Comparison of ENCODE assay signal across 18 mouse cellular contexts in genomic region chr2:123068809-123069208, GRCm38 (mm10).
DNase-seq lines count a peak whose midpoint lies in the region; ATAC-seq and TF ChIP-seq lines count a peak whose summit lies in the region.
"Had no signal": no experiment of that assay in that cellular context is flagged by ENCODE, and none has a peak within 500 bp of the region (broad histone marks: within the 10 kb centered on the region; RNA-seq: fewer than 3 reads in every experiment).

No protein-coding gene starts in this region.

- no peak overlapping the region for H3K9ac ChIP-seq in neural tube, embryonic 14.5 days (replicated peaks; ENCODE audit: low read depth, low read length)
- no peak overlapping the region for H3K9ac ChIP-seq in hindbrain, postnatal 0 days (replicated peaks; ENCODE audit: low read length)
- H3K9ac ChIP-seq in kidney, embryonic 14.5 days (ENCODE audit: low read depth, low read length) = no peak overlapping the region
- H3K9ac ChIP-seq: heart, embryonic 15.5 days; liver, embryonic 15.5 days had no signal

- DNase-seq in neural tube, embryonic 10.5 days (ENCODE audit: extremely low spot score, low spot score) = no peak
- peak; percentile 14 to 19 for DNase-seq in cerebellum, postnatal 14 days
- DNase-seq in hindbrain, postnatal 0 days (ENCODE audit: low spot score) = peak; percentile 5
- no peak for DNase-seq in lung, adult 18-20 months
- no peak for DNase-seq in spleen, postnatal 36 days (ENCODE audit: low spot score in 2 of 2)
- DNase-seq: adrenal gland, adult 8-10 months; gastrocnemius, postnatal 36 days; kidney, postnatal 10 days; layer of hippocampus, adult 9-11 months; right cerebral cortex, postnatal 14 days had no signal

- no peaks in the 10 kb centered on the region for H3K27me3 ChIP-seq in neural tube, embryonic 14.5 days (ENCODE audit: control insufficient read depth, insufficient read depth, low read length)
- no peaks in the 10 kb centered on the region for H3K27me3 ChIP-seq in hindbrain, postnatal 0 days (ENCODE audit: insufficient read depth, low read length)
- no peaks in the 10 kb centered on the region for H3K27me3 ChIP-seq in kidney, embryonic 14.5 days (ENCODE audit: control insufficient read depth, insufficient read depth, low read length)
- H3K27me3 ChIP-seq: CH12.LX; heart, embryonic 15.5 days; liver, embryonic 15.5 days had no signal

- no peak overlapping the region for H3K4me2 ChIP-seq in neural tube, embryonic 14.5 days (ENCODE audit: low read depth, low read length)
- no peak overlapping the region for H3K4me2 ChIP-seq in hindbrain, postnatal 0 days (ENCODE audit: low read depth, low read length)
- no peak overlapping the region for H3K4me2 ChIP-seq in kidney, embryonic 14.5 days (replicated peaks; ENCODE audit: low read depth, low read length)
- H3K4me2 ChIP-seq: heart, embryonic 15.5 days; liver, embryonic 15.5 days had no signal

- H3K4me1 ChIP-seq in neural tube, embryonic 14.5 days (ENCODE audit: control insufficient read depth, insufficient read depth, low read length) = no peaks in the 10 kb centered on the region
- no peaks in the 10 kb centered on the region for H3K4me1 ChIP-seq in hindbrain, postnatal 0 days (ENCODE audit: insufficient read depth, low read length)
- no peaks in the 10 kb centered on the region for H3K4me1 ChIP-seq in kidney, embryonic 14.5 days (ENCODE audit: control insufficient read depth, insufficient read depth, low read length)
- H3K4me1 ChIP-seq: heart, embryonic 15.5 days; limb, embryonic 10.5 days; liver, embryonic 15.5 days had no signal

- peak; percentile 51; the same call in 1 of the 2 replicates for ATAC-seq in neural tube, embryonic 14.5 days (ENCODE audit: low read depth)
- ATAC-seq in hindbrain, postnatal 0 days = no peak
- ATAC-seq in kidney, embryonic 14.5 days (ENCODE audit: low FRiP score, low TSS enrichment) = no peak
- ATAC-seq: inflammation-experienced regulatory T-cells, adult 6 months had no signal

- H3K9me3 ChIP-seq in neural tube, embryonic 14.5 days (ENCODE audit: control insufficient read depth, low read length) = no peaks in the 10 kb centered on the region
- no peaks in the 10 kb centered on the region for H3K9me3 ChIP-seq in hindbrain, postnatal 0 days (ENCODE audit: low read length)
- H3K9me3 ChIP-seq in kidney, embryonic 14.5 days (ENCODE audit: control insufficient read depth, low read length) = no peaks in the 10 kb centered on the region
- H3K9me3 ChIP-seq: heart, embryonic 15.5 days; limb, embryonic 10.5 days; liver, embryonic 15.5 days had no signal

- no peak overlapping the region for H3K27ac ChIP-seq in neural tube, embryonic 14.5 days (ENCODE audit: low read depth, low read length)
- H3K27ac ChIP-seq in hindbrain, postnatal 0 days = no peak overlapping the region
- H3K27ac ChIP-seq in kidney, embryonic 14.5 days (ENCODE audit: low read depth, low read length) = no peak overlapping the region
- H3K27ac ChIP-seq: heart, embryonic 15.5 days; limb, embryonic 10.5 days; liver, embryonic 15.5 days had no signal

- WGBS in neural tube, embryonic 14.5 days = 60% methylated on average over 5 of the region's 5 CpGs
- WGBS in hindbrain, postnatal 0 days = 52% methylated on average over 5 of the region's 5 CpGs
- 57% methylated on average over 5 of the region's 5 CpGs for WGBS in kidney, embryonic 14.5 days

- no peak for TF ChIP-seq CTCF in hindbrain, postnatal 0 days (IDR thresholded peaks at IDR 0.05; ENCODE audit: low read depth)

- H3K36me3 ChIP-seq in neural tube, embryonic 14.5 days (ENCODE audit: control insufficient read depth, insufficient read depth, low read length) = no peaks in the 10 kb centered on the region
- no peaks in the 10 kb centered on the region for H3K36me3 ChIP-seq in hindbrain, postnatal 0 days (ENCODE audit: insufficient read depth, low read length)
- no peaks in the 10 kb centered on the region for H3K36me3 ChIP-seq in kidney, embryonic 14.5 days (ENCODE audit: control insufficient read depth, insufficient read depth, low read length)
- H3K36me3 ChIP-seq: heart, embryonic 15.5 days; limb, embryonic 10.5 days; liver, embryonic 15.5 days had no signal

- H3K4me3 ChIP-seq in neural tube, embryonic 14.5 days (ENCODE audit: low read depth, low read length) = no peak overlapping the region
- no peak overlapping the region for H3K4me3 ChIP-seq in hindbrain, postnatal 0 days (ENCODE audit: low read length)
- H3K4me3 ChIP-seq in kidney, embryonic 14.5 days (ENCODE audit: low read length) = no peak overlapping the region
- H3K4me3 ChIP-seq: erythroblast, embryonic 14.5 days; heart, embryonic 15.5 days; limb, embryonic 10.5 days; liver, embryonic 15.5 days had no signal

Comparison
In these comparisons a context has a peak if more than half of its experiments do, and no peak if none do; other contexts are left out.
1. DNase-seq: peak in cerebellum, postnatal 14 days (2 of 2) and hindbrain, postnatal 0 days (single experiment); none in neural tube, embryonic 10.5 days (single experiment), lung, adult 18-20 months (0 of 2) and spleen, postnatal 36 days (0 of 2).